Mouse (Mus musculus): Measurements from ENCODE around the gene Cldn34b1. TPM values are rescaled to one million over a fixed set of nuclear protein-coding genes. Genes with fewer than 3 reads are reported as not detected.
"Not testable (repeated sequence)": the region's sequence is repeated elsewhere in the genome, so short reads cannot be mapped to it uniquely, and the experiment has no call there.

The Cldn34b1 gene
- total RNA-seq (2021) = not detected
- long read RNA-seq, experiment 1 = 0 reads
- long read RNA-seq, experiment 2 = 0 reads

- not testable (repeated sequence) for DNase-seq (ENCODE audit: low spot score)
Observed at GRCm38 (mm10) chrX:154890167-154890566, at the start of gene Cldn34b1. TSS of gene Cldn34b1 (minus strand) at chrX:154890267.

- DNase-seq (ENCODE audit: low spot score) = not testable (repeated sequence)
Observed at GRCm38 (mm10) chrX:154935887-154936286, 45.8 kb upstream of the Cldn34b1 start, which contains the start of gene Magea6. TSS of gene Magea6 (minus strand) at chrX:154935987.

Other genes with a start within 250 kb of the Cldn34b1 start
- not detected for gene Magea6, start 45.7 kb upstream of the Cldn34b1 start, total RNA-seq (2021)
- not detected for gene Magea3, start 59.2 kb upstream of the Cldn34b1 start, total RNA-seq (2021)
- not detected for gene Magea8, start 105.6 kb upstream of the Cldn34b1 start, total RNA-seq (2021)
- not detected for gene Magea5, start 172.9 kb upstream of the Cldn34b1 start, total RNA-seq (2021)
- not detected for gene Magea1, start 199.5 kb upstream of the Cldn34b1 start, total RNA-seq (2021)
- gene Magea2, start 203.4 kb upstream of the Cldn34b1 start, total RNA-seq (2021) = not detected
- gene Cldn34b2, start 238.1 kb upstream of the Cldn34b1 start, total RNA-seq (2021) = not detected

All from gastrocnemius, adult 18-20 months (tissue).